Mouse (Mus musculus) thymus, postnatal 4 days (tissue): ENCODE data around the gene Osbp2.
A peak's percentile ranks its signal among the peaks of the same experiment; 100 is the strongest.
"Not testable (repeated sequence)": the region's sequence is repeated elsewhere in the genome, so short reads cannot be mapped to it uniquely, and the experiment has no call there.

Experiments
- DNase-seq: peaks from one replicate; pipeline ENCODE4 v3.0.0; 2021

Osbp2 gene

GRCm38 (mm10) chr11:3863454-3864112, at the start of gene Osbp2:
TSS of gene Osbp2 (minus strand) at chr11:3863903.
- DNase-seq: peak; percentile 83

- peak; percentile 63 for DNase-seq
Observed at GRCm38 (mm10) chr11:3912875-3913271, 49.2 kb upstream of the Osbp2 start.

DNA sequence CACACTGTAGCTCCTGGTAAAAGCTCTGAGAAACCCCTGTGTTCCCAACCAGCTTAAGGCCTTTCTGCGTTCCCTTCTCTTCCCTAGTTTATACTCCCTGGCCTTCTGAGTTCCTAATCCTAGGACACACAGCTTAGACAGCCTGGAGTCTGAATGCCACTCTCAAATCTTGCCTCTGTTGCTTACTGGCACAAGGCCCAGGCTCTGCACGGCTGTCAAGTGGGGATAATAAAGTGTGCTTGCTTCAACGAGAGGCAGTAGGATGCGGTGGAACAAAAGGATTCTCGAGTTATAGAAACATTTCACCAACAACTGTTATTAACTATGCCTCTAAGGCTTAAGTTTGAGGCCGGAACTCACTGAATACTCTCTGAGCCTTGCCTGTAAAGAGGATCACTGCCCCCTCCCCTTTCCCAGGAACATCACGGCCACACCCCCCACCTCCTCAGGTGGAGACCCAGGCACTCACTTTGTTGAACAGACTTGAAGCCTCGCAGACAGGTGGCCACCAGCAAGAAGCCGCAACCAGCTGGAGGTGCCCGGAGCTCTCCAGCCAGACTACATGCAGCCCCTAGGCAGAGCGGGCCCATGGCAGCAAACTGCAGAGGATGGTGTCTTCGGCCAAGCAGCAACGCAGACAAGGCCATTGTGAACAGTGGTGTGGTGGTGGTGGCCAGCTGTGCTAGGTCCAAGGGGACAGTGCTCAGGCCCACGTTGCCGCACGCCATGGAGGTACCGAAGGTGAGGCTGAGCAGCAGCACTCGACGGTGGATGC, 48.6 kb upstream of the Osbp2 start:
- no peak for DNase-seq

DNA sequence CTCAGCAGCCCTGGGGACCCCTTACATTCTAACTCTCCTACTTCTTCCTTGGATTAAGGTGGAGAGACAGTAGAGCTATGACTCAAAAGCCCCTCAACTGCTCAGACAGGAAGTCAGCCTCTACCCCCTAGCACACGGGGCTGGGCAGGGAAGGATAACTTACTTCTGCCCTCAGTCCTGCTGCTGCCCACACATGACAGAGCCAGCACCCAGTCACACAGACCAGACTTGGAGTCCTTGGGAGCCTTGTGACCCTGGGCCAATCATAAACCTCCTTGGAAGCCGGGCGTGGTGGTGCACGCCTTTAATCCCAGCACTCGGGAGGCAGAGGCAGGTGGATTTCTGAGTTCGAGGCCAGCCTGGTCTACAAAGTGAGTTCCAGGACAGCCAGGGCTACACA, 47.7 kb upstream of the Osbp2 start:
- DNase-seq: not testable (repeated sequence)

DNA sequence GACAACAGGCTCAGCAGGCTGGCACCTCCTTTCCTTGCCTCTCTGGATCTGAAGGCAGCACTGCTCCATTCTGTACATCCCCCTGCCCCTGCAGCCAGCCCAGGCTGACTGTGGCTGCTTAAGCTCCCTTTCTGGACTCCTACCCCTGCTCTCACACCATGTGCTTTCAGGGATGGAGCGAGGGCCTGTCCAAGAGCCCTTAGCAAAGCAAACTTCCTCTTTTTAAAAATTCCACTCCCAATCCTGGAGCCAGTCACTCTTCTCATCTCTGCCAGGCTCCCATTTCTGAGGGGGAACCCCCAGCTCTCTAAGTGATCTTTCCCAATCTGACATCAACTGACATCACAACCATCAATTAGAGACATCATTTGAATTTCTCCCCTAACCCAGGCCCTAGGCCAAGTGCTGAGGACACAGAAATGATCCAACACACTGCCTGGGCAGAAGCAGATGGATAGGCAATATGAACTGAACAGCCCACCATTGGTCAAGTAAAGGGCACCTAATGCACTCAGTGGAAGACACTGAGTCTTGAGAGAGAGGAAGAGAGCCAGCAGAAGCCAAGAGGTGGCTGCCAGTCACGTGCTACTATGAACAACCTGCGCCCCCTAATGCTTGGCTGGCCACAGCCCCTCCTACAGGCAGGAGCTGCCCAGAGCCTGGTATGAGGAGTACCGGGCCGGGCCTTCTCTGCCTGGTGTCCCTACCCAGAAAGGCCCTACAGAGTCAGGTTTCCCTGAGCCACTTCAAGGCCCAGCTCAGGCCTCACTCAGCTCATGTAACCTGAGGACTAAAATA, 47.0 kb upstream of the Osbp2 start:
- DNase-seq: no peak

- DNase-seq: no peak
Observed at GRCm38 (mm10) chr11:3909236-3909635, 45.5 kb upstream of the Osbp2 start.

GRCm38 (mm10) chr11:3905446-3905845, 41.7 kb upstream of the Osbp2 start:
- no peak for DNase-seq

GRCm38 (mm10) chr11:3904673-3905072, 41.0 kb upstream of the Osbp2 start:
- DNase-seq: no peak

DNA sequence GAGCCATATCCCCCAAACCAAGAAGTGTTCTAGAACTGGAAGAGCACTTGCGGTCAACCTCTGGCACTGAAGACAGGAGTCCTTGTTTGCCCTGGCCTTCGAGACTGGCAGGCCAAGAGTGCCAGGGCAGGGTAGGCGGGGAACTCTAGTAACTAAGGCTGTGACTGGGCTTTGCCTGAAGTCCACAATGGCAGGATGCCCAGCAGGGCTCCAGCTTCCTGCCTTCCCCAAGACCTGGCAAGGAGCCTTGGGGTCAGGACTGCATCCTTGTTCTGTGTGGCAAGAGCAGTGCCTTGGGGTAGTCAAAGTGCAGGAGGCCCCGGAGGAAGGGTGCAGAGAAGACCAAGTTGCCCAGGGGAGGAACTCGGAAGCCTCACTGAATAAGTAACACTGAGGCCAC, 39.3 kb upstream of the Osbp2 start:
- DNase-seq: no peak

- no peak for DNase-seq
Observed at GRCm38 (mm10) chr11:3902516-3902915, 38.8 kb upstream of the Osbp2 start.

- no peak for DNase-seq
Observed at GRCm38 (mm10) chr11:3900296-3900695, 36.6 kb upstream of the Osbp2 start.

DNA sequence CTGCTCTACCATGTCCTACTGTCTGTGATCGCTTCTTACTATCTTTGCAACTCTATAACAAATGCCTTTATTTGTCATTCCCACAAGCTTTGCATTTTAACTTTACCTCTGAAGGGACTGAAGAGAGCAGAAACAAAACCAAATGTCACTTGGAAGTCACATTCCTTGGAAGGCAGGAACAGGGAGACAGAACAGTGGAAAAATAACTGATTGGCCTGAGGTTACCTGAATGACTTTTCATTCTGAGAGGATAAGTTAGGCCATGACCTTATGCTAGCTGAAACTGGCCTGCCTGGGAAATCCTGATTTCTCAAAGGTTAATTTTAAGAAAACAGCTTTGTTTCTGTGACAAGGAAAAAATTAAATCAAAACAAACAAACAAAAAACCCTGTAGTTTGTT, 32.2 kb upstream of the Osbp2 start:
- DNase-seq: no peak

DNA sequence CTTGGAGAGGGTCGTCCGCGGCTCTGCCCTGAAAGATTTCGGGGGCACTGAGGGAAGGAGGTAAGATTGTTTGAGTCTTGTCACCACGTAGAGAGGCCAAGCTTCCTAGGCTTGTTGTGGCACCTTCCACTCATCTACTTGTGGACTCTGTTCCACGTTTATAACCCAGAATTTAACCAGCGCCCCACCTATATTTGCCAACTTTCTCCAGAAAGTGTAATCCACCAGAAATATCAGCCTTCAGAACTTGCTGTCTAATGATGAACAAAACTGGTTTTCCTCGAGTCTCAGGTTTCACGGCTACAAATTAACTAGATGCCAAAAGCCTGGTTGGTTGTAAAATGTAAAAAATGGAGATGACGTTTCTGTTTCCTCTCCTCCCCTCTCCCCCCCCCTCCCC, 31.8 kb upstream of the Osbp2 start:
- DNase-seq: no peak

GRCm38 (mm10) chr11:3894406-3895281, 30.9 kb upstream of the Osbp2 start, which contains the start of the genes 4921536K21Rik and Dusp18:
TSS of gene 4921536K21Rik (minus strand) at chr11:3895098.
TSS of gene Dusp18 (plus strand) at chr11:3895240.
- DNase-seq: peak; percentile 89

GRCm38 (mm10) chr11:3893970-3894369, 30.3 kb upstream of the Osbp2 start:
- DNase-seq: no peak

GRCm38 (mm10) chr11:3887331-3887730, 23.6 kb upstream of the Osbp2 start:
- no peak for DNase-seq

DNA sequence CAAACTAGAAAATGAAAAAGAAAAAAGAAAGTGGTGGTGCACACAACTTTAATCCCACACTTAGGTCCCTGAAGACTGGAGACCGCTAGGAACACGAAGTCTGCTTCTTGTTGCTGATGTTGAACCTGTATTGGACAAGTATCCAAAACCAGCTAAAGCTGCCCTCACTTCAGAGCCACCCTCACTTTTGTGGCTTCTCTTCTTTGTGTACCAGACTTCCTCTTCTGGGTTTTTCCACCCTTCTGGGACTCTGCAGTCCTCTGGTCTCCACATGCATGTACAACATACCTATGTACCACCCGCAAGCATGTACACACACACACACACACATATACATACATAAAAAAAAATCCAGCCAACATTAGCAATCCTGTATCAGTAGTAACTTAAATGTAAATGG, 20.0 kb upstream of the Osbp2 start:
- DNase-seq: no peak

GRCm38 (mm10) chr11:3879836-3880235, 16.1 kb upstream of the Osbp2 start:
- DNase-seq: peak; percentile 84

DNA sequence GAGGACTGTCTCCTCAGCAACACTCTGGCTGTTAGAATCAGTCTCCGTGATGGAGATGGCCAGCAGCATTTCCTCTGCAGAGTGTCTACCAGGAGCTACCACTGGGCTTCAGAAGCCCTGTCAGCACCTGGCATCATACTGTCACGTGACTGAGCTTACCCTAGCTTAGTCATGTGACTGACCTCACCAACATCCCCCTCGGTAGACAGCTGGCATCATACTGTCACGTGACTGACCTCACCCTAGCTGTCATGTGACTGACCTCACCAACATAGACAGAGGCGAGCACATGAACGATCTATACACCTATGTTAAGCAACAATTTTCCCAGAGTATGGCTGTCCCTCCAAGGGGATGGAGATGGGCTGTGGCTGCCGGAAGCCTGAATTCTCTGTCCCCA, 15.0 kb upstream of the Osbp2 start:
- DNase-seq: no peak

GRCm38 (mm10) chr11:3876419-3876818, 12.7 kb upstream of the Osbp2 start:
- DNase-seq: no peak

DNA sequence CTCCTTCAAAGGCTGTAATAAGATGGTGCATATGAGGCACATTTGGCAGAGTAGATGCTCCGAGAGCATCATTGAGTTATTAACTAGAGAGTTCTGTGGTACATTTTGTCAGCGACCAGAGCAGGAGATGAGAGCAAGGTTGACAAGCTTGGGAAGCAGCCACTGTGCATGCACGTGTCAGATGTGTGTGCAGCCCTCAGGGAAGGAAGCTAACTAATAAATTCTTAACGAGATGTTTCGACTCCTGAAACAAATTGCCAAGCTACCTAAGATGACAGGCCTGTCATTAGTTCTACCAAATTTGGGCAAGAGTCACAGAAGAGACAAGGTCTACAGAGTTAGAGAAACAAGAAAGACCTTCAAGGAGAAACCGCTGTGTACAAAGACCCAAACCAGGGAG, 640 bp upstream of the Osbp2 start:
- no peak for DNase-seq

GRCm38 (mm10) chr11:3862661-3863453, 846 bp downstream of the Osbp2 start:
- DNase-seq: no peak
